Mouse (Mus musculus) embryonic fibroblast, embryonic 13.5 days (primary cell): ENCODE results near the gene Rapsn.

Experiments
- CTCF ChIP-seq: IDR thresholded peaks from 2 replicates; pipeline ENCODE4 v1.5.1; 2011; ENCODE audit warnings: mild to moderate bottlenecking, control low read depth, low read length, moderate library complexity, borderline replicate concordance; ENCODE audit not compliant: insufficient read depth
- POLR2A ChIP-seq: IDR thresholded peaks from 2 replicates; pipeline ENCODE4 v1.6.1; 2011; ENCODE audit warnings: low read depth, mild to moderate bottlenecking, control low read depth, low read length, moderate library complexity

DNA sequence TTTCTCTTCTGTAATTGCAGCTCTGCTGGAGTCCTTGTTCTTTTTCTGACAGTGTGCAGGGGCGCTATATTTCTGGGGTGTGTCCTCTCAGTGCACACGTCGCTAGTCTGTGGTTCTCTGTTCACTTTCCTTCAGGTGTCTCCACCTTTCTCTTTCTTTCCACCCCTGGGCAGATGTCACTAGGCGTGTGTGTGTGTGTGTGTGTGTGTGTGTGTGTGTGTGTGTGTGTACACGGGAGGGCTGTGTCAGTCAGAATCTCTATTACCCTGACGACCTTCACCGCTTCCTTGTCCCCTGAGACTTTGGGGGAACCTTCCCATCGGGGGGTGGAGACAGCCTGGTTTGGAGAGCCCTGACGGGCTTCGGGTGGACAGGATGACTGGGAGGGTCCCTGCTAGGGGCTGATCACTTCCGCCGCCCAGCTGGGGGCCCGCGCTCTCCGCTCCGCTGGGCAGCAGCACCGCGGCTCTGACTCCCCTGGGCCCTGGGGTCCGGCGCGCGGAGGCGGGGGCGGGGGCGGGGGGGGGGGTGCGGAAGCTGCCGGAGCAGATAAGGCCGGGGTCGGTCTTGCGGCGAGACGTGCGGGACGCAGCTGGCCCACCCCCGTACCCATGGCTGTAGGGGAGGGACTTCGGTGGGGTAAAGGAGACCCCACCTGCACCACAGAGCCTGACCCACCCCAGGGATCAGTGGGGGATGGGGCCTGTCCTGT is 43.0 kb downstream of the Rapsn start:
- no peak for TF ChIP-seq POLR2A
- no peak for TF ChIP-seq CTCF
